Mouse (Mus musculus): Measurements from ENCODE around the gene Epyc.

Epyc gene

GRCm38 (mm10) chr10:97643768-97644167, at the start of gene Epyc:
Epyc (plus strand) TSS chr10:97644068.
- no peak for DNase-seq (ENCODE audit: low spot score)

GRCm38 (mm10) chr10:97595680-97596079, 48.2 kb upstream of the Epyc start:
- no peak for DNase-seq (ENCODE audit: low spot score)

- no peak for DNase-seq (ENCODE audit: low spot score)
Measured at GRCm38 (mm10) chr10:97601744-97602143, 42.1 kb upstream of the Epyc start.

- no peak for DNase-seq (ENCODE audit: low spot score)
Measured at GRCm38 (mm10) chr10:97603256-97603655, 40.6 kb upstream of the Epyc start.

GRCm38 (mm10) chr10:97606579-97606978, 37.3 kb upstream of the Epyc start, which contains the start of gene Kera:
Kera (plus strand) TSS chr10:97606879.
- DNase-seq (ENCODE audit: low spot score): no peak

GRCm38 (mm10) chr10:97622328-97622727, 21.5 kb upstream of the Epyc start:
- DNase-seq (ENCODE audit: low spot score): no peak

- no peak for DNase-seq (ENCODE audit: low spot score)
Measured at GRCm38 (mm10) chr10:97624381-97624780, 19.5 kb upstream of the Epyc start.

GRCm38 (mm10) chr10:97625116-97625515, 18.8 kb upstream of the Epyc start:
- no peak for DNase-seq (ENCODE audit: low spot score)

GRCm38 (mm10) chr10:97626543-97626942, 17.3 kb upstream of the Epyc start:
- no peak for DNase-seq (ENCODE audit: low spot score)

- no peak for DNase-seq (ENCODE audit: low spot score)
Measured at GRCm38 (mm10) chr10:97631061-97631460, 12.8 kb upstream of the Epyc start.

GRCm38 (mm10) chr10:97641926-97642325, 1.9 kb upstream of the Epyc start:
- no peak for DNase-seq (ENCODE audit: low spot score)

- no peak for DNase-seq (ENCODE audit: low spot score)
Measured at GRCm38 (mm10) chr10:97650334-97650733, 6.5 kb downstream of the Epyc start.

GRCm38 (mm10) chr10:97659489-97659888, 15.6 kb downstream of the Epyc start:
- no peak for DNase-seq (ENCODE audit: low spot score)

- DNase-seq (ENCODE audit: low spot score): no peak
Measured at GRCm38 (mm10) chr10:97668656-97669055, 24.8 kb downstream of the Epyc start.

- DNase-seq (ENCODE audit: low spot score): no peak
Measured at GRCm38 (mm10) chr10:97670202-97670601, 26.3 kb downstream of the Epyc start.

- no peak for DNase-seq (ENCODE audit: low spot score)
Measured at GRCm38 (mm10) chr10:97673239-97673638, 29.4 kb downstream of the Epyc start.

GRCm38 (mm10) chr10:97682981-97683380, 39.1 kb downstream of the Epyc start:
- no peak for DNase-seq (ENCODE audit: low spot score)

GRCm38 (mm10) chr10:97687198-97687597, 43.3 kb downstream of the Epyc start:
- DNase-seq (ENCODE audit: low spot score): no peak

- DNase-seq (ENCODE audit: low spot score): no peak
Measured at GRCm38 (mm10) chr10:97689425-97689824, 45.6 kb downstream of the Epyc start.

- no peak for DNase-seq (ENCODE audit: low spot score)
Measured at GRCm38 (mm10) chr10:97692913-97693312, 49.0 kb downstream of the Epyc start, which contains the start of gene Ccer1. Ccer1 (plus strand) TSS chr10:97693059.

GRCm38 (mm10) chr10:97693398-97694135, 49.7 kb downstream of the Epyc start:
- no peak for DNase-seq (ENCODE audit: low spot score)

- no peak for DNase-seq (ENCODE audit: low spot score)
Measured at GRCm38 (mm10) chr10:97702321-97702720, 58.5 kb downstream of the Epyc start.

- peak; percentile 20 for DNase-seq (ENCODE audit: low spot score)
Measured at GRCm38 (mm10) chr10:97704562-97704961, 60.7 kb downstream of the Epyc start.

- DNase-seq (ENCODE audit: low spot score): peak; percentile 17
Measured at GRCm38 (mm10) chr10:97712687-97713086, 68.8 kb downstream of the Epyc start.
